Mouse (Mus musculus) mouse trophoblast stem cell (cell line): ENCODE measurements at regions not wholly inside any gene's neighbourhood (a gene's known extent, or its start where the extent isn't known, plus 50 kb on each side); places are given as distances from the start of the nearest gene placed in this dataset.

Experiments
- in situ Hi-C, 2 experiments: fragments of 300-500 bp; cut with MseI, MboI; formaldehyde crosslinking; loops; 2 replicates in 1 of 2; 3 replicates in 1 of 2; pipeline ENCODE4 v1.15.1; 2025

DNA sequence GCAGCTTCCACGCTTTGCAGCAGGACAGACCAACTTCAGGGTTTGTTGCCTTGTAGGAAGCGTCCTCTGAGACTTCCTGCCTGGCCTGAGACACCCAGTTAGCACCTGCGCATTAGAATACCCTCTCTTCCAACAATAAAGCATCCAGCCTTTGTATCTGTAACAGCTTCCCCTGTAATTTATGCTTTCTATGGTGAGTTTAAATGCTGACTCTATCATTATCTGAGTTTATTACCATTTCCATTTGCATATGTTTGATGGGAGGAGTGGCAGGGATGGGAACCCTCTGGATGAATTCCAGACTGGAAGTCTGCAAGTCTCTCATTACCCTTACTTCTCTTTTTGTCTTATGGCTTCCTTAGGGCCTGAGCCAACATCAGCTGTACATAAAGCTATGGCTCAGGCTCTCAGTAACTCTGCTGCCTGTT, 415.8 kb downstream of the Brinp2 start:
- in situ Hi-C loops = no loop called here

DNA sequence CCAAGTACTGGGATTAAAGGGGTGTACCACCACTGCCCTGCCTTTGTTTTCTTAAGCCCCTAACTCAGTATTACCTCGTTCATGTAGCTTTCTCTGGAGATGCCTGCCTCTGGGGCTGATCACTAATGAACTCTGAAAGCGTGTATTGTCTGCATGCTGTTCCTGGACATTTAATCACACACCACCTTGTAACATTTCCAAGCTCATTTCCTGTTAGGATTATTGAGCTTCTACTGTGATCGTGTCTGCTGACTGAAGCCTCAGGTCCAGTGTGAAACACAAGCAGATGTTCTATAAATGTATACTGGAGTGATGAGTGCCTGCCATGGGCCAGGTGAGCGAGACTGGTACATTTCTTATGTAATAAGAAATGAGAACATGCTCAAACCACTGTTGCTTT, 398.6 kb downstream of the Brinp2 start:
- in situ Hi-C loops = no loop called here

- in situ Hi-C loops = no loop called here
These were observed 391.7 kb downstream of the Brinp2 start for GRCm38 (mm10) chr1:157964461-157964860.

DNA sequence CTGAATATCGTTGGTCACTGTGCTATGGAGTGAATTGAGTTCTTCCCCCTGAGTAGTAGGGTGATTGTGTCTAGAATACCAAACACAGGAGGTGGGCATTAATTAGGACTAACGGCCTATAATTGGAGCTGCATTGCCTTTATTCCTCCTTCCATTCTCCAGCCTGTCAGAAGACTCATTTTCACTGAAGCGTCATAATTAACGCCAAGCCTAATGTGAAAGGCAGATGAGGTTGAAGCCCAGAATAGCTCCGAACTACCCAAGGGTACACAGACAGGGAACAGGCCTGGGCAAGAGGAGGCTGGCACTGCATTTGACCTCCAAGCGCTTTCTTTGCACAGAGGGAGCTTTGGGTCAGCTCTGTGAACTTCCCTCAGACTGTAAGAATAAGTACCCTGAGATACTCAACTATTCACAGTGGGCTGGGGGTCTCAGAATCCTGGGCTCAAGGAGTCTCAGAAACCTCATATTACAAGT, 386.5 kb downstream of the Brinp2 start:
- in situ Hi-C loops = no loop called here

GRCm38 (mm10) chr1:157973373-157974232, 382.5 kb downstream of the Brinp2 start:
- in situ Hi-C loops = no loop called here

- in situ Hi-C loops = no loop called here
These were observed 381.5 kb downstream of the Brinp2 start for GRCm38 (mm10) chr1:157974656-157975055.

DNA sequence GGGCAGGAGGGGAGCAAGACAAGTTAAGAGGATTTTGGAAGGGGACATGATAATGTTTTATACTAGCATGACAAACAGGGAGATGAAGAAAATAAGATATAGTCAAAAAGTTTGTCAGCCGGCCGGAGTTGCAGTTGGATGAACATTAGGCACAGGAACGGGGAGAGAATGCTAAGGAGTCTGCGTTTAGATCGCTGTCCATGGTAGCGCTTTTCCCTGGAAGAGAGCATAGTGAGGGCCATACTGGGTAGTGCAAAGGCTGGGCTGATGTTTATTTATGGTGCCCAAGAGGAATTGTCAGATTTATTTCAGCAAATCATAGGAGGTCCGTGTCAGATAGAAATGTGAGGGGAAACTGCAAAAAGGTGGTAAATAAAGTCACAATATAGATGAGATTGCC, 337.0 kb downstream of the Brinp2 start:
- in situ Hi-C loops = no loop called here

DNA sequence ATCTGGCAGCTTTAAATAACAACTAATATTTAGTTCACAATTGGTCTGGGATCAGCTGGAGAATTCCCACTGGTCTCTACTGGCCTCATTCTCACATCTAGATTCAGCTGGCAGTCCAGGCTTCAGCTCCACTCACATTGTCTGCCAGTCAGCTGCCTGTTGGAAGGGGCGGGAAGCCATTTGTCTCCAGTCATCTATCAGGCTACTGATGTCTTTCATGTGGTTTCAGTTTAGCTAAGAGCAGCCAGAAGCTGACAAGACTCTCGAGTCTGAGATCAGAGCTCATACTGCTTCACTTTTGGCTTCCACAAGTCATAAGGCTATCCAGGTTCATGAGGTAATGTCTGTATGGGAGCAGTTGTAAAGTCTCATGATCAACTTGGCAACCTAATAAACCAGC, 316.4 kb downstream of the Brinp2 start:
- in situ Hi-C loops = no loop called here

DNA sequence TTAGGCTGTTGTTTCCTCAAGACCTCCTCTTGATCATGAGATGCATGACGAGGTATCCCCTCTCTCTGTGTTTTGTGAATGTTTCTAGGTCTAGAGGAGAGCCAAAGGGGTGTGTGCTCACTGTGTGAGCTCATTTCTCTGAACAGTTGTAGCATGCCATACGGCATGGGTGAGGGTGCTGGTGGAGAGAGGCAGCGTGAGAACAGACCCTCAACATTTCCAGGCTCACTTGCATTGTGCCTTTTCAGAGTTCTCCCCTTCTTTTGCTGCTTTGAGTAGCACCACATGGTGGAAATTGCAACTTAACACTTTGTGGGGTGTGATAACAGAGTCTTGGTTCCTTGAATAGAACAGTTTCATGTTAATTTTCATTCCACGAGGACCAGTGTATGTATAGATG, 315.8 kb downstream of the Brinp2 start:
- in situ Hi-C loops = no loop called here

- in situ Hi-C loops = no loop called here
These were observed 303.5 kb downstream of the Brinp2 start for GRCm38 (mm10) chr1:158052644-158053043.

- in situ Hi-C loops = no loop called here
These were observed 301.2 kb downstream of the Brinp2 start for GRCm38 (mm10) chr1:158054961-158055360.

DNA sequence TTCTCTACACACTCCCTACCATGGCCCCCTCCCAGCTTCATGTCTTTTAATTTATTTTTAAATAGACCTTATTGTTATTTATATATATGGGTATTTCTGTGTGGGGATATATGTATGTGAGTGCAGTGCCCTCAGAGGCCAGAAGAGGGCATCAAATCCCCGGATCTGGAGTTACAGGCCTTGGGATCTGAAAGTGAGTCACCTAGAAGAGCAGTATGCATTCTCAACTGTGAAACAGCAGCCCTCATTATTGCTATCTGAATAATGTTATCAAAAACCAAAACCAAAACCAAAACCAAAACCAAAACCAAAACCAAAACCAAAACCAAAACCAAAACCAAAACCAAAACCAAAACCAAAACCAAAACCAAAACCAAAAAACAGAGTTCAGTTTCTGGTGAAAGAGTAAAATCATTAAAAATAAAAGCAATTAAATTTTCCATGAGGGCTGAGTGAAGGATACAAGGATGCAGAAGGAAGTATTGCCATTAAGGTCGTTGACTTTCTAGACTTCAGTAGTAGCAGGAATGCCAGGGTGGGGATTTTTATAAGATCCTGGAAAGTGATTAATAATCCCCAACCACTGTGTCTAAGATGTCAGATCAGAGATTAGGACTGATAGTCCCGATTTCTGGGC, 299.0 kb downstream of the Brinp2 start:
- in situ Hi-C loops = no loop called here

DNA sequence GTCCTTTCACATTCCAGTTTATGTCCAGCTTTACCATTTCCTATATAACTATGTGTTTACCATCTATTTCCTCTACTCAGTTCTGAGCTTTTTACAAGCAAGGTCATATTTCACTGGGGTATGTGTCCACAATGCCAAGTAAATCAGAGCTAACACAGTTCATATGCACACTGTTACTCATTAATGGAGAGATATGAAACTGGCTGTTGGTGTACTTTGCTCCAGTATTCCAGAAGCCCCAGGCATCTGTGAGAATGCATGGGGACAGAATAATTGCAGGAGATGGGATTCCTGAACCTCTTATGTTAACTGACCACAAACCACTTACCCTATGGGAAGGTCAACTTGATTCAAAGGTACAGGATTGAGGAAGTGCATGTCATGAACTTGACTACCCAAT, 298.3 kb downstream of the Brinp2 start:
- in situ Hi-C loops = no loop called here

DNA sequence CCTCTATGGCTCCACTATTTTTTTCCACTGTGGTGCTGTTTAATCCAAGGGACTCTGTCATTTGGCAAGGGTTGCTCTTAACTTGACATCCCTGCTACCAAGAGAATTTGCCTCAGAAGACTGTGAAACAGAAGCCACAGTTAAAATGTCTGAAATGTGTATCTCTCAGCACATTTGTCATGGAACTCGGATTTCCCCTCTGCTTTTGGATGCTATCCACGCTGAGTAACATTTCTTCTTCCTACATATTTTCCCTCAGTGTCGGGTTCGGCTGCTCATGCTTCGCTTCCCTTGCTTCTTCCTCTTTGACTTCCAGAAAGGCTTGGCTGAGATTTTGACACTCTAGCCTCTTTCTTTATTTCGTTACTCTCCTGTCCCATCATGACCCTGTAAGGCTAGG, 294.1 kb downstream of the Brinp2 start:
- in situ Hi-C loops = no loop called here

DNA sequence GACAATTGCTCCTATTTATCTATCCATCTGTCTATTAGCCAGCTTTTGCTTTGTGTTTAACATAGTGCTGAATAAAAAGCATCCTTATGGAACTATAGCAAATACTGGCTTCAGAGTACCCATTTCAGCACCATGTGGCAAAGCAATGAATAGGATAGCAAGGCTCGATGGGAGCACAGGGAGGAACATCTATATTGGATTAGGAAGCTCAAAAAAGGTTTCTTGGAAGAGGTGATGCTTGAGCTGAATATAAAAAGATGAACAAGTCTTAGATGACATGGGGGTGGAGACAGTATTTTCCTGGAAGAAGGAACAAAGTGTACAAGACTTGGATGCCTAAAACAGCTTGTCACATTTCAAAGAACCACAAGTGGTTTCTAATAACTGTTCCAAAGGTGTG, 273.9 kb downstream of the Brinp2 start:
- in situ Hi-C loops = no loop called here

DNA sequence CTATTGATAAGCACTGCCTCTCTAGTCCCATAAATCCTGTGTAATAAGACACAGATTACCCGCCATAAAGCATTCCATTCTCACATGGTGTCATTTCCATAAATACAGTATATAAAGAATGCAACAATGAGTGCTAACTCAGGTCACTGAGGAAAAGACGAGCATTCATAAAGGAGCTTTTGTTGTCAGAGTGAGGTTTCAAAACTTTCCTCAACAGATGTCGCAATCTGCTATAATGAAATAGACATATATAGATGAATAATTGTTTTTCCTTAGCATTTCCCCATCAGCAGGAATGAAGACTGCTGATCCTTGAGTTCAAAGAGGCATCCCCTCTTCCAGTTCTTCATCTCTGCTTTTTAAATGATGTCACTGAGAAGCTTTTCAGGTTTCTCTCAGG, 270.3 kb downstream of the Brinp2 start:
- in situ Hi-C loops = no loop called here

DNA sequence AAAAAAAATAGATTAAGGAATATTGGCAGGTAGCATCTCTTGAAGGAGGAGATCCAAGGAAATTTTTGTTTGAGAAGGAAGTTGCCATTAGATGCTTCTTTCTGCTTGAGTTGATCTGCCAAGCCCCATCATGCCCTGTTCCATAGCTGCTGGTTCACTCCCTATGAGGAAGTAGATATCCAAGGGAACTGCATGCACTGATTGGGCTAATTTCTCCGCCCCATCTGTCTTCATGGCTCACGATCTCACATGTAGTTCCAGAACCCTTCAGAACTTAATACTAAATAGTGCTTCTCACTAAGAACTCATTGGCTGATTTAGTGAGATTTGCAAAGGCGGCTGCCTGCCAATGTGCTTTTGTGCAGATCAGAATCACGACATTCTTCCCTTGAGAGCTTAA, 258.6 kb downstream of the Brinp2 start:
- in situ Hi-C loops = no loop called here

DNA sequence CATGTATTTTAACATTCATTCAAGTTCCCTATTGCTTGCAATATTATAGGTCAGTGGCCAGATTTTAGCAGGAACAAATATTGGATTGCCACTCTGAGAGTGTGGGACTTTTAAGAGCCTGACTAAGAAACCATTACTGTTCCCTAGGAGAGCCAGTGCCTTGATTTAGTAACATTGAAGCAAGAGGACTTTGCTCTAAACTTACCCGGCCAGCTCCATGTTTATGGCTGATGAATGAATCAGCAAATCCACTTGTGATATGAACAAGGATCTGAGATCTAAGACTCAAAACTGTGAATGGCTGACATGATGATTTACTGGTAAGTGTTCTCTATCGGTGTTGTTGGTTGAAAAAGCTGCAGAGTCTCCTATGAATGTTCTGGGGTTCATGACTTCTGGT, 236.4 kb downstream of the Brinp2 start:
- in situ Hi-C loops = no loop called here

DNA sequence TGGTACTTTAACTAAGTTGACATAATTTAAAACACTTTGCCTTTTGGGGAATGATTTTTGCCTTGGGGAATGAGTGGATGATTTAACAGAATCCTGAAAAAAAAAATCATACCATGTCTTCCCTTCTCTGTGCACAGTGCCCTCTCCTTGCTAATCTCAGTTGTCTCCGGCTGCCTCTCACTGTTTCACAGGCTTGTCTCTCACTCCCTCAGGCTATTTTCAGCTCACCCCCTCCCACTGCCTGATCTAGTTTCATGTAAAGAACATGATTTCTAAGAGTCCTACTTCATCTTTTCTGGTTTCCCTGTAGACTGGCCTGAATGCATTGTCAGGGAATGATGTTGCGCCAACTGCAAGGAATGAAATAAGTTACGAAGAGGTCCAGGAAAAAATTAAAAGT, 231.2 kb downstream of the Brinp2 start:
- in situ Hi-C loops = no loop called here

DNA sequence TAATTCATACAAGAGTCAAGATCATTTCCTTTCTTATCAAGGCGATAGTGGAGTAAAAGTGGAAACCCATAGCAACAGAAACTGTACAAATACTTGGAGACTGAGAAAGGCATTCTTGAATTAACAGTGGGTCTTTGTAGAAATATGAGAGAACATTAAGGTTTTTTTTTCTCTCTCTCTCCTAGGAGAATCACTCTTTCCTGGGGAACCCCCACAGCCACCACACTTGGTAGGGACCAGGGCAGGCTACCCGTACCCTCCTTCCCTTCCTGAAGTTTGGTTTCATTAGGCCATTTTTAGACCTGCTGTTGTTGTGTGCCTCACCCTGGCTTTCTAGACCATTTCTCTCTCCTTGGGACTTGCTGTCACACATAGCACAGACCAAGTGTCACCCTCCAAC, 229.9 kb downstream of the Brinp2 start:
- in situ Hi-C loops = no loop called here

DNA sequence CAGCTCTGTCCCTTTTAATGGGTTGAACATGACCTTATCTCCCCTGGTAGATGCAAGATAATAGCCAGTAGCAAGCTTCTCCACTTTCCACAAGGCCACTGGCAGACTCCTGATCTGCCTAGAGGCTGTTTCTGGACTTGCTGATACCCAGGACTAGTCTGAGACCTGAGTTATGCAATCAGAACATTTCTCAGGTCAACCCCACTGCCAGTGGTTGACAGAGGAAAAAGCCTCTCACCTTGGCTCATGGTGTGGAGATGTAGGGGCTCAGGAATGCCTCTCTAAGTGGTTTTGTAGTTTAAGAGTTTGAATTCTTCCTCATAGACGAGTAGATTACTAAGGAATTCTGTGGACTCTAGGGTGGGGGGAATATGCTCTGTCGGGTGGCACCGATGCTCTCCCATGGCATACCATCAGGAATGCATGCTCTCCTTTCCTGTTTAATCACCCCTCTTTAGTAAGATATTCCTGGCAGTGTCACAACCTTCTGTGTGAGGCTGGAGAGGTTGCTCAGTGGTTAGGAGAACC, 226.8 kb downstream of the Brinp2 start:
- in situ Hi-C loops = no loop called here

- in situ Hi-C loops = no loop called here
These were observed 208.6 kb downstream of the Brinp2 start for GRCm38 (mm10) chr1:158147525-158147924.

- in situ Hi-C loops = no loop called here
These were observed 208.1 kb downstream of the Brinp2 start for GRCm38 (mm10) chr1:158148035-158148434.
